Mouse (Mus musculus): Measurements from ENCODE around the gene Celsr1. TPM values are rescaled to one million over a fixed set of nuclear protein-coding genes. Genes with fewer than 3 reads are reported as not detected.
A peak's percentile ranks its signal among the peaks of the same experiment; 100 is the strongest.

The Celsr1 gene
- polyA plus RNA-seq, 1 experiment from 2014 or later: 3.5 TPM

DNA sequence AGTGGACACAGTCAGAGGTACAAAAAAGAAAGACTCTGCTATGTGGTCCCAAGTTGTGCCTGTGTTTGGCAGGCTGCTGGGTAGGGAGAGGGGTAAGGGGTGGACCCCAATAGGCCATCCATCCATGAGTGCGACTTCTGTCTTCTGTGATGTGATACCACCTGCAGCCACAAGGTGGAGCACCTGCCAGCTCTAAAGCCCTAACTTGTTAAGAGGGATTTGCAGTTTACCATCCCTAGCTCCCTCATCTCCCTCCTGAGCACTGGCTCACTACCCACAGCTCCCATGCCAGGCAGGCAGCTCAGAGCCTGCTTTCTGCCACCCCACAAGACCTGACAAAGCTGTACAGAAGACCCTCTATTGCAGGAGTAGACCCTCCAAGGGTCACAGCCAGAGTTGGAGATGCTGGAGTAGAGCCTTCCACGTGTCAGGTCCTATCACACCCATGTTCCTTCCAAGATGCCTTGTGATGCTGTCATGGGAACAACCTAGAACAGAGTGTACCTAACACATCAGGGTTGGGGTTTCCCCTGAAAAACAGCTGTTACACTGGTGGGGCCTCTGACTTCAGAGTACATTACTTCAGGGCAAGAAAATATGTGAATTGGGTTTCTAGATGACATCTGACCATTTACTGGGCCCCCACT lies 20.4 kb upstream of the Celsr1 start:
- Histone ChIP-seq H3K9me3 (ENCODE audit: control insufficient read depth, low read length) (no peaks in the 10 kb centered on the region), H3K27ac (replicated peaks; ENCODE audit: low read depth, low read length) (no peak overlapping the region), H3K27me3 (ENCODE audit: control insufficient read depth, insufficient read depth, low read length) (no peaks in the 10 kb centered on the region), H3K9ac (replicated peaks; ENCODE audit: low read length) (no peak overlapping the region), H3K4me2 (ENCODE audit: low read length) (no peak overlapping the region), H3K4me1 (ENCODE audit: control insufficient read depth, insufficient read depth, low read length) (peaks cover 7% of the 10 kb centered on the region), H3K4me3 (replicated peaks; ENCODE audit: low read depth, low read length) (no peak overlapping the region), H3K36me3 (ENCODE audit: control insufficient read depth, insufficient read depth, low read length) (no peaks in the 10 kb centered on the region)
- ATAC-seq (ENCODE audit: low FRiP score, low TSS enrichment): peak; percentile 25; the same call in 1 of the 2 replicates
- peak; percentile 92 for DNase-seq
- 31% methylated on average over 2 of the region's 2 CpGs for WGBS

DNA sequence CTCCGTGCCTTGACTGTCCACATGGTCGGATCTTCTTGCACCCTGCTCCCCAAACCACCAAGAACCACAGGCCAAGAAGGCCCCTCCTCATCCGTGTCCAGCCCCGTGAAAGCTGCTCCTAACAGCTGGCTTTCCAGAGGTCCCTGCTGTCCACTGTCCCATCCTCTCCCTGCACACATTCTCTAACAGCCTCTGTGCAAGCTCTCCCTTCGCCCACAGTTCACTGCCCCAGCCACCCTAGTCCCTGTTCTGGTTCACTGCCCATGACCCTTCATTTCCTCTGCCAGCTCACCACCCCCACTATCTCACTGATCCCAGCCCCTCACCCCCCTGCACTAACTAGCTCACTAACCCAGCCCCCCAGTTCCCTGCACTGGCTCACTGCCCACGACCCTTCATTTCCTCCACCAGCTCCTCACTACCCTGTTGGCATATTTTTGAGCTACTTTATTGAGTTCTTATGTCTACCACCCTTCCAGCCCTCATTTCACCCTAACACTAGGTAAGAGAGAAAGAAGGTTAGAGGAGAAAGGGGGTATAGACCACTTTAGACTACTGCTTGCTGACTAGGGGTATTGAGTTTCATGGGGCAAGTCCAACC lies 18.4 kb upstream of the Celsr1 start:
- no peaks in the 10 kb centered on the region for H3K27me3 ChIP-seq (ENCODE audit: control insufficient read depth, insufficient read depth, low read length)
- no peak overlapping the region for H3K4me2 ChIP-seq (ENCODE audit: low read length)
- no peak overlapping the region for H3K4me3 ChIP-seq (replicated peaks; ENCODE audit: low read depth, low read length)
- H3K4me1 ChIP-seq (ENCODE audit: control insufficient read depth, insufficient read depth, low read length): no peaks in the 10 kb centered on the region
- no peak for DNase-seq
- no peak for ATAC-seq (ENCODE audit: low FRiP score, low TSS enrichment)
- no peak overlapping the region for H3K27ac ChIP-seq (replicated peaks; ENCODE audit: low read depth, low read length)
- H3K9me3 ChIP-seq (ENCODE audit: control insufficient read depth, low read length): no peaks in the 10 kb centered on the region
- no peaks in the 10 kb centered on the region for H3K36me3 ChIP-seq (ENCODE audit: control insufficient read depth, insufficient read depth, low read length)
- WGBS: 54% methylated on average over 6 of the region's 6 CpGs
- H3K9ac ChIP-seq (replicated peaks; ENCODE audit: low read length): no peak overlapping the region

DNA sequence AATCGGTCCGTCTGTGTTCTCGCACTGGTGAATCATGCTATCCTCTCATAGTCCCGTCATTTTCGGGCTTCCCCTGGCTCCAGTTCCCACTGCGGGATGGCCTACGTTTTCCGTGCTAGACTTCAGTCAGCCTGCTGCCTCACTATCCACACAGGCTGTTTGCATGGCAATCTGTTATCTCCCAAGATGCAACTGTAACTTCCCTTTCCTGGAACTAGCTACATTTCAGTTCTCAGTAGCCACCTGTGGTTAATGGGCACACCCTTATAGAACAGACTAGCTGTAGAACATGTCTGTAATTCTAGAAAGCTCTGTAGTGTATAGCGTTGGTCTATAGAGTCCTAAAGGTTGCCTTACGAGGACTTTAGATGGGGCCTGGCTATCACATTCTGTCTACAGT lies 17.6 kb upstream of the Celsr1 start:
- 91% methylated on average over 10 of the region's 10 CpGs for WGBS
- Histone ChIP-seq H3K9me3 (ENCODE audit: control insufficient read depth, low read length) (no peaks in the 10 kb centered on the region), H3K27ac (replicated peaks; ENCODE audit: low read depth, low read length) (no peak overlapping the region)

DNA sequence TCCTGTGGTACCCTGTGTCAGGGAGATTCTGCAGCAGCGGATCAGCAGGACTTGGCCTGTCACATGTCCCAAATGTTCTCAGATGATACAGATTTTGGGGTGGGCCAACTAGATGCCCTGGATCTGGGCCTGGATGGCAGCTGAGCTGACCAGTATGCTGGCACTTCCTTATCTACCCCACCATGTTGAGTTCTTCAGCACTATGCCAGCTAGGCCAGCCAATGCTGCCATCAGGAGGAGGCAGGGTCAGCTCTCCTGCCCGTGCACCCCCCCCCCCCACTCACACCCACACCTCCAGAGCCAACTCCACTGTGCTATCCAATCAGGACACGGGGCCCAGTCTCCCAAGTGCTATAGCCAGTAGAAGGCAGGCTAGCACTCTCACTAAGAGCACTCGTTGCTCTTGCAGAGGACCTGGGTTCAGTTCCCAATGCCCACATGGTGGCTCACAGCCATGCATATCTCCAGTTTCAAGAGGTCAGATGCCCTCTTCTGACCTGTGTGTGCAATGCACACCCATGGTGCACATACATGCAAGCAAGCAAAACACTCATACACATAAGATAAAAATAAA lies 16.7 kb upstream of the Celsr1 start:
- Histone ChIP-seq H3K4me3 (replicated peaks; ENCODE audit: low read depth, low read length) (no peak overlapping the region), H3K27ac (replicated peaks; ENCODE audit: low read depth, low read length) (no peak overlapping the region), H3K4me2 (ENCODE audit: low read length) (no peak overlapping the region), H3K9ac (replicated peaks; ENCODE audit: low read length) (no peak overlapping the region), H3K27me3 (ENCODE audit: control insufficient read depth, insufficient read depth, low read length) (no peaks in the 10 kb centered on the region), H3K36me3 (ENCODE audit: control insufficient read depth, insufficient read depth, low read length) (no peaks in the 10 kb centered on the region), H3K9me3 (ENCODE audit: control insufficient read depth, low read length) (no peaks in the 10 kb centered on the region), H3K4me1 (ENCODE audit: control insufficient read depth, insufficient read depth, low read length) (no peaks in the 10 kb centered on the region)
- WGBS: 85% methylated on average over 4 of the region's 4 CpGs
- DNase-seq: no peak
- ATAC-seq (ENCODE audit: low FRiP score, low TSS enrichment): no peak

More for the DNA sequence above, 17.6 kb upstream of the Celsr1 start:
- Histone ChIP-seq H3K4me3 (replicated peaks; ENCODE audit: low read depth, low read length) (no peak overlapping the region), H3K36me3 (ENCODE audit: control insufficient read depth, insufficient read depth, low read length) (no peaks in the 10 kb centered on the region), H3K4me1 (ENCODE audit: control insufficient read depth, insufficient read depth, low read length) (no peaks in the 10 kb centered on the region), H3K27me3 (ENCODE audit: control insufficient read depth, insufficient read depth, low read length) (no peaks in the 10 kb centered on the region), H3K4me2 (ENCODE audit: low read length) (no peak overlapping the region), H3K9ac (replicated peaks; ENCODE audit: low read length) (no peak overlapping the region)
- ATAC-seq (ENCODE audit: low FRiP score, low TSS enrichment) (no peak), DNase-seq (no peak)

DNA sequence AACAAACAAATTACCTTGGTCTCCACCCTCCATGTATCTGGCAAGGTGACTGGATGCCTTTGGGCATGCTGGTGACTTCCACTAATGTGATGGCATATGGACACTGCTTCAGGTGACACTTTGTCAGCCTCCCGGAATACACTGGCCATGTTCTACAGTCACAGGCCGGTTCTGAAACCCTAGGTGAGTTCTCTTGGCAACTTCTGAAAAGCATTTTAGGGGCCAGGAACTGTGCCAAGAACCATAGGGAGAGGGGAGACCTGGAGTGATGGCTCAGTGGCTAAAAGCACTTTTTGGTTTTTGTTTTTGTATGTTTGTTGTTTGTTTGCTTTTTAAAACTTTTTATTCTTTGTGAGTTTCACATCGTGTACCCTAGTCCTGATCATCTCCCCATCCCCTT lies 15.9 kb upstream of the Celsr1 start:
- no peaks in the 10 kb centered on the region for H3K9me3 ChIP-seq (ENCODE audit: control insufficient read depth, low read length)
- no peak for ATAC-seq (ENCODE audit: low FRiP score, low TSS enrichment)
- no peak overlapping the region for H3K4me2 ChIP-seq (ENCODE audit: low read length)
- H3K36me3 ChIP-seq (ENCODE audit: control insufficient read depth, insufficient read depth, low read length): no peaks in the 10 kb centered on the region
- WGBS: 85% methylated on average over 3 of the region's 3 CpGs
- no peaks in the 10 kb centered on the region for H3K27me3 ChIP-seq (ENCODE audit: control insufficient read depth, insufficient read depth, low read length)
- no peak overlapping the region for H3K27ac ChIP-seq (replicated peaks; ENCODE audit: low read depth, low read length)
- H3K9ac ChIP-seq (replicated peaks; ENCODE audit: low read length): no peak overlapping the region
- H3K4me1 ChIP-seq (ENCODE audit: control insufficient read depth, insufficient read depth, low read length): no peaks in the 10 kb centered on the region
- no peak overlapping the region for H3K4me3 ChIP-seq (replicated peaks; ENCODE audit: low read depth, low read length)
- DNase-seq: no peak

DNA sequence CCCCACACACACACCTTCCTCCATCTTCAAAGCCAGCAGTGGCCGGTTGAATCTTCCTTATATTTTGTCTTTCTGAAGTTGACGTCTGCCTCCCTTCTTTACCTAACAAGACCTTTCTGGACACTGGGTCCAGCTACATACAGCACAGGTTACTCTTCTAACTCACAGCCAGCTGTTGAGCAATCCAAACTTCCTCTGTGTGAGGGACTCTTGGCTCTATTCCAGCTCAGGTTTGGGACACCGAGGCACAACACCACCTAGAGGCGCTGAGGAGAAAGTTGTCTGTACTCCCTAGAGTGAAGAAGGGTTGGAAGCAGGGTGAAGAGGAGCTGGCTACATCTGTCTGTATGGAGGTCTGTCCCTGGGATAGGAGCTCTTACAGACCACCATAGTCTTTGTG lies 8.8 kb upstream of the Celsr1 start:
- H3K4me2 ChIP-seq (ENCODE audit: low read length): no peak overlapping the region
- no peaks in the 10 kb centered on the region for H3K36me3 ChIP-seq (ENCODE audit: control insufficient read depth, insufficient read depth, low read length)
- H3K27me3 ChIP-seq (ENCODE audit: control insufficient read depth, insufficient read depth, low read length): no peaks in the 10 kb centered on the region
- no peaks in the 10 kb centered on the region for H3K9me3 ChIP-seq (ENCODE audit: control insufficient read depth, low read length)
- ATAC-seq (ENCODE audit: low FRiP score, low TSS enrichment): no peak
- no peak overlapping the region for H3K4me3 ChIP-seq (replicated peaks; ENCODE audit: low read depth, low read length)
- no peak for DNase-seq
- H3K27ac ChIP-seq (replicated peaks; ENCODE audit: low read depth, low read length): no peak overlapping the region
- 43% methylated on average over 4 of the region's 4 CpGs for WGBS
- no peak overlapping the region for H3K9ac ChIP-seq (replicated peaks; ENCODE audit: low read length)
- H3K4me1 ChIP-seq (ENCODE audit: control insufficient read depth, insufficient read depth, low read length): no peaks in the 10 kb centered on the region

DNA sequence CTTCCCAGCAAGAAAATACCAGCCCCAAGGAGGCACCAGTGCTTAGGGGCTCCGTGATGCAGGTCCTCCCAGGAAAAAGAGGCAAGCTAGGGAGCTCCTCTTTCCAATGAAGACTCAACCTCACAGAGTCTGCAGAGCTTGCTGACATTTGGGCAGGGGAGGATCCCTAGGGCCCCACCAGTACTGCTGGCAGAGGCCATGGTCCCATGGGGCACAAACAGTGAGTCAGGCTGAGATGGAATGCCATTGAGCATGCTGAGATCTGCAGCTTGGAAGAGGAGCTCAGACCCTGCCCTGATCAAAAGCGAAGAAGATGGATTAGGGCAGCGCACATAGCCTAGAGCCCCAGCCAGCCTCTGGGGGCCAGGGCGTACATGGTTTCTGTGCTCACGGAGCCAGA lies 7.8 kb upstream of the Celsr1 start:
- 86% methylated on average over 5 of the region's 5 CpGs for WGBS
- Histone ChIP-seq H3K9ac (replicated peaks; ENCODE audit: low read length) (no peak overlapping the region), H3K36me3 (ENCODE audit: control insufficient read depth, insufficient read depth, low read length) (no peaks in the 10 kb centered on the region), H3K4me2 (ENCODE audit: low read length) (no peak overlapping the region), H3K4me1 (ENCODE audit: control insufficient read depth, insufficient read depth, low read length) (no peaks in the 10 kb centered on the region), H3K27ac (replicated peaks; ENCODE audit: low read depth, low read length) (no peak overlapping the region), H3K4me3 (replicated peaks; ENCODE audit: low read depth, low read length) (no peak overlapping the region), H3K9me3 (ENCODE audit: control insufficient read depth, low read length) (no peaks in the 10 kb centered on the region), H3K27me3 (ENCODE audit: control insufficient read depth, insufficient read depth, low read length) (no peaks in the 10 kb centered on the region)
- no peak for ATAC-seq (ENCODE audit: low FRiP score, low TSS enrichment)
- no peak for DNase-seq

DNA sequence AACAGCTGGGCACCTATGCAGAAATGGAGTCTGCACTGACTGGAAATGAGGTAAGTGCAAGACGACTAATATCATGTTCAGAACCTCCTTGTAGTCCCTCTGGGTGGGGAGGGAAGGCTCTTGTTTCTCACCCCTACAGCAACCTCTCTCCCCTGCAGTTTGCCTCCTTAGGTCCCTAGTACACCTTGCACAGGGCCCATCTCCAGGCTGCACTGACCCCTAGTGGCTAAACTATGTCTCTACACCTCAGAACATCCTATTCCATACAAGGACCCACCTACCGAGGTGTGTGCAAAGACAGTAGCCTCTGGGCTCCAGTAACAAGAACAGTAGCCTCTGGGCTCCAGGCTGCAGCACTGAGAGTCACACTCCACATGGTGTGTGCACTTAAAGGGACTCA lies 5.2 kb upstream of the Celsr1 start:
- H3K4me2 ChIP-seq (ENCODE audit: low read length): no peak overlapping the region
- no peak overlapping the region for H3K9ac ChIP-seq (replicated peaks; ENCODE audit: low read length)
- H3K27me3 ChIP-seq (ENCODE audit: control insufficient read depth, insufficient read depth, low read length): peaks cover 13% of the 10 kb centered on the region
- ATAC-seq (ENCODE audit: low FRiP score, low TSS enrichment) (peak; percentile 57), DNase-seq (peak; percentile 89)
- H3K4me1 ChIP-seq (ENCODE audit: control insufficient read depth, insufficient read depth, low read length): peaks cover 8% of the 10 kb centered on the region; the same call in 1 of the 2 replicates
- no peak overlapping the region for H3K4me3 ChIP-seq (replicated peaks; ENCODE audit: low read depth, low read length)
- H3K36me3 ChIP-seq (ENCODE audit: control insufficient read depth, insufficient read depth, low read length): no peaks in the 10 kb centered on the region
- H3K27ac ChIP-seq (replicated peaks; ENCODE audit: low read depth, low read length): no peak overlapping the region
- H3K9me3 ChIP-seq (ENCODE audit: control insufficient read depth, low read length): no peaks in the 10 kb centered on the region
- 0% methylated on average over 2 of the region's 2 CpGs for WGBS

DNA sequence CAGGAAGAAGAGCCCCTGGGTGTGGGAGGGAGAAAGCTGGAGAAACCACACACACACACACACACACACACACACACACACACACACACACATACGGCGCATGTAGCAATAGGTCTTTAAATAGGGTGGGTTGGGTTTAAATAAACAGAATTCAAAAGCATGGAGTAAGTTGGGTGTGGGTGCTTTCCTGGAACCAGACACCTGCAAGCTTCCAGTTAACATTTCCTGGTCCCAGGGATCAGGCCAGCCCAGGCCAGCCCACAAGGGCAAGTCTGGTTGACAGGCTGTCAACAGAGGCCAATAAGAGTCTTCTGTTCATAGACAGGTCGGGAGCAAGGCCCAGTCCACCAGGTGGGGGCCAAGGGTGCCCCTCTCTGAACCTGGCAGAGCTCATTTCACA lies 2.3 kb upstream of the Celsr1 start:
- H3K4me3 ChIP-seq (replicated peaks; ENCODE audit: low read depth, low read length): no peak overlapping the region
- DNase-seq (no peak), ATAC-seq (ENCODE audit: low FRiP score, low TSS enrichment) (no peak)
- no peak overlapping the region for H3K27ac ChIP-seq (replicated peaks; ENCODE audit: low read depth, low read length)
- no peaks in the 10 kb centered on the region for H3K36me3 ChIP-seq (ENCODE audit: control insufficient read depth, insufficient read depth, low read length)
- H3K9me3 ChIP-seq (ENCODE audit: control insufficient read depth, low read length): 0 out of 2 replicates have a peak, but pooled peaks cover under 1% of the 10 kb centered on the region
- peaks cover 26% of the 10 kb centered on the region for H3K27me3 ChIP-seq (ENCODE audit: control insufficient read depth, insufficient read depth, low read length)
- no peak overlapping the region for H3K4me2 ChIP-seq (ENCODE audit: low read length)
- WGBS: 75% methylated on average over 3 of the region's 3 CpGs
- H3K9ac ChIP-seq (replicated peaks; ENCODE audit: low read length): no peak overlapping the region
- H3K4me1 ChIP-seq (ENCODE audit: control insufficient read depth, insufficient read depth, low read length): peaks cover 14% of the 10 kb centered on the region; the same call in 1 of the 2 replicates

All from midbrain, embryonic 14.5 days (tissue).